Mouse (Mus musculus) heart, embryonic 16.5 days (tissue): ENCODE data around the gene Ppm1j. TPM values are rescaled to one million over a fixed set of nuclear protein-coding genes. Genes with fewer than 3 reads are reported as not detected.
"Not testable (repeated sequence)": the region's sequence is repeated elsewhere in the genome, so short reads cannot be mapped to it uniquely, and the experiment has no call there.

ENCODE experiments used
- ATAC-seq: fragments of 200-750 bp; cut with Nextera tagmentation; replicated peaks from 2 replicates; pipeline ENCODE4 v1.8.0; 2017; ENCODE audit warnings: moderate number of reproducible peaks; ENCODE audit not compliant: insufficient read depth, low FRiP score; ENCODE audit errors: extremely low read depth
- H3K27ac ChIP-seq: fragments of 300-500 bp; sonication (generic); 2 replicates; pipeline ENCODE4 v1.5.1; 2014; ENCODE audit warnings: mild to moderate bottlenecking, low read length, control low read depth, moderate library complexity
- H3K27me3 ChIP-seq: fragments of 300-500 bp; sonication (generic); 2 replicates; pipeline ENCODE4 v1.6.1; 2014; ENCODE audit warnings: low read length, mixed read lengths; ENCODE audit not compliant: control insufficient read depth, insufficient read depth
- H3K36me3 ChIP-seq: fragments of 300-500 bp; sonication (generic); 2 replicates; pipeline ENCODE4 v1.6.1; 2014; ENCODE audit not compliant: control insufficient read depth, insufficient read depth
- H3K4me1 ChIP-seq: fragments of 300-500 bp; sonication (generic); 2 replicates; pipeline ENCODE4 v1.6.1; 2014; ENCODE audit warnings: low read length, mixed read lengths; ENCODE audit not compliant: control insufficient read depth, insufficient read depth
- H3K4me2 ChIP-seq: fragments of 300-500 bp; sonication (generic); 2 replicates; pipeline ENCODE4 v1.6.1; 2014; ENCODE audit warnings: low read depth, mild to moderate bottlenecking, control low read depth, low read length
- H3K4me3 ChIP-seq: fragments of 300-500 bp; sonication (generic); 2 replicates; pipeline ENCODE4 v1.5.1; 2014; ENCODE audit warnings: mild to moderate bottlenecking, control low read depth, low read length
- H3K9ac ChIP-seq: fragments of 300-500 bp; sonication (generic); 2 replicates; pipeline ENCODE4 v1.6.1; 2014; ENCODE audit warnings: low read length, control low read depth
- H3K9me3 ChIP-seq: fragments of 300-500 bp; sonication (generic); replicated peaks from 2 replicates; pipeline ENCODE4 v1.6.1; 2016; ENCODE audit warnings: low read length; ENCODE audit not compliant: control insufficient read depth
- WGBS: fragments of 180-500 bp; shearing (Covaris S2); extraction: QIAGEN DNeasy Blood & Tissue Kit; methylation state at CpG from one replicate; pipeline ENCODE4 v1.1.7; 2014; 5-methylcytosine and 5-hydroxymethylcytosine counted together
- polyA plus RNA-seq: library from polyadenylated mRNA; unstranded; fragments of >200 nt; fragmentation: Nextera tagmentation; extraction: Ambion mirVana; gene quantifications from 2 replicates; pipeline ENCODE4 v1.2.1, GENCODE M21; 2015

The Ppm1j gene
- polyA plus RNA-seq, 1 experiment from 2014 or later, result 36.9 TPM

DNA sequence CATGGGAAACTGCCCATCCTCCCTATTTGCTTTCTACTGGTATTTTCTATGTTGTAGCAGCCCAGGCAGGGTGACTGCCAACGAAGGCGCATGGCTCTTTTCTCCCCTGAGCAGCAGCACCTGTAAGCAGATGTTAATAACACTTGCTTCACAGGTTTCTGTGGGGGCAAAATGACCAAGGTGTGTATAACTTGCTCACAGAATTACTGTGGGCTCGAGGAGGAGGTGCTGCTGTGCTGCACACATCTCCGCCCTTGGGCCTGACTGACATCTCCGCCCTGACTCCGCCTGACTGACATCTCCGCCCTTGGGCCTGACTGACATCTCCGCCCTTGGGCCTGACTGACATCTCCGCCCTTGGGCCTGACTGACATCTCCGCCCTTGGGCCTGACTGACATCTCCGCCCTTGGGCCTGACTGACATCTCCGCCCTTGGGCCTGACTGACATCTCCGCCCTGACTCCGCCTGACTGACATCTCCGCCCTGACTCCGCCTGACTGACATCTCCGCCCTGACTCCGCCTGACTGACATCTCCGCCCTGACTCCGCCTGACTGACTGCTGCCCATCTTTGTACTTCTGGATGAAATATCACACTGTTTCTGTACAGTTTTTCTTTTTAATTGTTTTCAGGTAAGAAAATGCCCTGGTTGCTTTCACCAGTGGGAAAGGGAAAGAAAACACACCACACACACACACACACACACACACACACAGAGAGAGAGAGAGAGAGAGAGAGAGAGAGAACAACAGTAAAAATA is 18.6 kb upstream of the Ppm1j start:
- H3K9ac ChIP-seq, ATAC-seq, H3K27ac ChIP-seq, H3K9me3 ChIP-seq, H3K4me3 ChIP-seq, H3K4me1 ChIP-seq, H3K36me3 ChIP-seq, H3K27me3 ChIP-seq: not testable (repeated sequence)
- peak overlapping the region; percentile 9; the same call in 1 of the 2 replicates for H3K4me2 ChIP-seq
- WGBS, result 30% methylated on average over 19 of the region's 20 CpGs

DNA sequence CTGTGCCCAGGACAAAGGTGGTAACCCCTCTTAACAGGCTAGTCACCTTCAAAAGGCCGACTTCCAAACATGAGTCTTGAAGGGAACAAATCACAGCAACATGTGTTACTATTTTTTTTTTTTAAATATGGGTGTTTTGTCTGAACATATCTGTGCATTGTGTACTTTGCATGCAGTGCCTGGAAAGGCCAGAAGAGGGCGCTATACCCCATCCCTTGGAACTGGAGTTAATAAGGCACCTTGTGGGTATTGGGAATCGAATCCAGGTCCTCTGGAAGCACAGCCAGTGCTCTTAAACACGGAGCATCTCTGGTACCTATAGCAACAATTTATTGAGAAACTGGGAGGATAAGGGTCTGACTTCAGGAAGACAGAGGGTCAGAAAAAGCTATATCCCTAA is 15.8 kb upstream of the Ppm1j start:
- Histone ChIP-seq H3K27me3 (no peaks in the 10 kb centered on the region), H3K4me1 (peaks cover 2% of the 10 kb centered on the region; the same call in 1 of the 2 replicates), H3K36me3 (no peaks in the 10 kb centered on the region), H3K4me2 (no peak overlapping the region), H3K9ac (no peak overlapping the region), H3K9me3 (no peaks in the 10 kb centered on the region), H3K4me3 (no peak overlapping the region), H3K27ac (no peak overlapping the region)
- 21% methylated on average over 4 of the region's 4 CpGs for WGBS
- ATAC-seq, result no peak

DNA sequence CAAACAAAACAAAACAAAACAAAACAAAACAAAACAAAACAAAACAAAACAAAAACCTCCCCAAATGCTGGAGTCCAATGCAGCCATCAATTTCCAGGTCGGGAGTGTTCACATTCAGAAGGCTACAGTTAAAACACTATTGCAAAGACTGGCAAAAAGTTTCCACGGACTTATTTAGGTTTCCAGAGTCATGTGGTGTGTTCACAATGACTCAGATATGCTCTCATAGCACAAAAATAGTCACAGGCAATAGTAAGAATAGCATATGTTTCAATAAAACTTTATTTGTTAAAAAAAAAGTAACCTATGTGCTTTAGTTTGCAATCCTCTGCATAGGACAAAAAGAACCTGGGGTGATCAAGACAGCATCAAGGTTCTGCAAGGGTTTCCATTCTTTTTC is 13.7 kb upstream of the Ppm1j start:
- H3K9me3 ChIP-seq, result no peaks in the 10 kb centered on the region
- WGBS, result 57% methylated on average over 2 of the region's 2 CpGs
- no peaks in the 10 kb centered on the region for H3K27me3 ChIP-seq
- H3K4me2 ChIP-seq, result no peak overlapping the region
- no peak overlapping the region for H3K4me3 ChIP-seq
- H3K4me1 ChIP-seq, result no peaks in the 10 kb centered on the region; the same call in 1 of the 2 replicates
- ATAC-seq, result no peak
- H3K27ac ChIP-seq, result no peak overlapping the region
- no peak overlapping the region for H3K9ac ChIP-seq
- no peaks in the 10 kb centered on the region for H3K36me3 ChIP-seq

DNA sequence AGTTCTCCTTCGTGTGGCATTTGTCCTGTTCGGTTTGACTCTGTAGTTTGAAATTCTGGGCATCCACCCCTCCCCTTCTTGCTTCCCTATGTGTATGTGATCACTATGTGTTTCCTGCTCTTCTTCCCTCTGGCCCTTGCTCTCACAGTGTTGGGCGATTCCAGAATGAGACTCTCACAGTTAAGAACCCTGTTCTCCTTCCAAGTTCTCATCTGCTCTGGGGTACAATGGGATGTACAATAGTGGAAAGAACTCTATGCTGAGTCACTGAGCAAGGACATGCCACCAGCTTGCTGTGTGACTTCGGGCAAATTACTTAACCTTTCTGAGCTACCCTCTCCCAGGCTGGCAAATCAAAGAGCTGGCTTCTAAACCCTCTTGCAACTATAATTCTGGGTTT is 13.1 kb upstream of the Ppm1j start:
- WGBS, result 79% methylated on average over 4 of the region's 4 CpGs
- no peak for ATAC-seq
- Histone ChIP-seq H3K36me3 (no peaks in the 10 kb centered on the region), H3K27me3 (no peaks in the 10 kb centered on the region), H3K9me3 (no peaks in the 10 kb centered on the region), H3K9ac (no peak overlapping the region), H3K4me3 (no peak overlapping the region), H3K27ac (no peak overlapping the region), H3K4me2 (no peak overlapping the region), H3K4me1 (no peaks in the 10 kb centered on the region)

DNA sequence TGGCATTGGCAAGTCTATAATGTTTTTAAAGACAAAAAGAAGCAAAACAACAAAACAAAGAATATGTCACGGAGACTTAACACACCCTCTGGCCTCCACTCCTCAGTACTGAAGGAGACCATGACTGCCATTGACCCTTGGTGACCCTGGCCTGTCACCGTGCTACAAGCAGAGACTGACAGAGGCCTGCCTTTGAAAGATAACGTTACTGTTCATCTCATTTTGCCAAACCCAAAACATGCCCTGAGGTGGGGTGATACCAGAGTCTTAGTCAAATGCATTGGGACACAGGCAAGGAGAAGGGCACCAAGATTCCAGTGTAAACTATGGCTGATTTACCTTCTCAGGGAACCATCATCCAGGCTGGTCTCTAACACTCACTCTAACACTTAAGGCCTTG is 11.7 kb upstream of the Ppm1j start:
- H3K4me1 ChIP-seq, result no peaks in the 10 kb centered on the region
- H3K9ac ChIP-seq, result no peak overlapping the region
- ATAC-seq, result no peak
- no peaks in the 10 kb centered on the region for H3K36me3 ChIP-seq
- 53% methylated on average over 3 of the region's 3 CpGs for WGBS
- no peak overlapping the region for H3K4me2 ChIP-seq
- no peak overlapping the region for H3K4me3 ChIP-seq
- H3K27me3 ChIP-seq, result no peaks in the 10 kb centered on the region
- H3K27ac ChIP-seq, result no peak overlapping the region
- H3K9me3 ChIP-seq, result no peaks in the 10 kb centered on the region

DNA sequence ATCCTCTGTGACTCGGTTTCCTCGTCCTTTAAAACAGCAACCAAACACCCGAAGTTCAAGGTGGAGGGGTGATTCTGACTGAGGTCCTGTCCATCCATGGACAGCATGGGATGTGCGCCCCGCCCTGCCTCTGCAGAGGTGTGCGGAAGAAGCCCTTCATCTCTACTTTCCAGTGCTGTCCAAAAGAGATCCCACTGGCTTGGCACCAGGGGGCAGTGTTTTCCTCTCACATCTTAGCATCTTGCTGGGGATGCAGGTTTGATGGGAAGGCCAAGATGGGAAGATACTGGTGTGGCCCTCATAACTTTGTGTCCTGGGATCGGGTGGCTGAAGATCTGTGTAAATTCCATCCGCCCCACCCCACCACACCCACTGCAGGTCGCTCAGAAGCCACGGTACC is 10.8 kb upstream of the Ppm1j start:
- H3K4me3 ChIP-seq, result no peak overlapping the region
- ATAC-seq, result no peak
- H3K27ac ChIP-seq, result no peak overlapping the region
- H3K9me3 ChIP-seq, result no peaks in the 10 kb centered on the region
- no peaks in the 10 kb centered on the region for H3K4me1 ChIP-seq
- H3K4me2 ChIP-seq, result no peak overlapping the region
- H3K9ac ChIP-seq, result no peak overlapping the region
- H3K27me3 ChIP-seq, result no peaks in the 10 kb centered on the region
- no peaks in the 10 kb centered on the region for H3K36me3 ChIP-seq
- WGBS, result 52% methylated on average over 10 of the region's 10 CpGs

DNA sequence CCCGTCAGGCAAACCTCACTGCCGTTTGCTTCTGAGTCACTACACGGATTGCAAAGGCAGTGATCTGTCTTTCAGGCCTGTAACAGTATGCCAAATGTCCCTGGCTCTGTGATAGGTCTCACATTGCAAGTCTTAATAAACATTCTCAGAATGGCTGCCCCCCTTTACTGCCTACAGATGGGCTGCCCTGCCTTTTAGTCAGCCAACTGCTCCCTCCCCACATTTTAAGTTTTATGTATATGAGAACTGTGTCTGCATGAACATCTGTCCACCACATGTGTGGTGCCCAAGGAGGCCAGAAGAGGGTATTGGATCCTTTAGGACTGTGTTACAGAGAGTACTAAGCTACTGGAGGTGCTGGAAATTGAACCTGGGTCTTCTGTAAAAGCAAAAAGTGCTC is 9.9 kb upstream of the Ppm1j start:
- Histone ChIP-seq H3K4me1 (no peaks in the 10 kb centered on the region), H3K27ac (no peak overlapping the region), H3K4me2 (no peak overlapping the region), H3K27me3 (peaks cover 2% of the 10 kb centered on the region; the same call in 1 of the 2 replicates), H3K9ac (no peak overlapping the region), H3K36me3 (no peaks in the 10 kb centered on the region), H3K4me3 (no peak overlapping the region), H3K9me3 (no peaks in the 10 kb centered on the region)
- 51% methylated on average over 3 of the region's 3 CpGs for WGBS
- ATAC-seq, result no peak

DNA sequence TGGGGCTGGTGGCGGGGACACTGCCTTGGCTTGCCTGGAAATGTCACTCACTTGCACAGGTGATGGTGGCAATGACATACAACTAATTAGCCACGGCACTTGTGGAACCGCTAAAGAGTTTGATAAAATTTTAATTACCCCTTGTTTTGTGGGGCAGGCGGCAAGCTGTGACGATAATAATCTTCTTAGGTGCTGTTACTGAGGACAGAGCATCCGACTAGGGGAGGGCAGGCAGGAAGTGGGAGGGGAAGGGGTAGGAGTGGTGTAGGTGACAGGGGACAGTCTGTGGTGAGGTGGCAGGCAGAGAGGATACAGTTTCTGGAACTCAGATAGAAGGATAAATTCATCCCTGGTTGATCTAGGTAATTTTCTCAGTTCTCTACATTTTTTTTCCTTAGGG is 9.4 kb upstream of the Ppm1j start:
- no peak overlapping the region for H3K4me3 ChIP-seq
- no peak overlapping the region for H3K4me2 ChIP-seq
- no peak for ATAC-seq
- no peak overlapping the region for H3K9ac ChIP-seq
- H3K27ac ChIP-seq, result no peak overlapping the region
- no peaks in the 10 kb centered on the region for H3K4me1 ChIP-seq
- H3K9me3 ChIP-seq, result no peaks in the 10 kb centered on the region
- H3K36me3 ChIP-seq, result no peaks in the 10 kb centered on the region
- H3K27me3 ChIP-seq, result peaks cover 7% of the 10 kb centered on the region
- 53% methylated on average over 6 of the region's 6 CpGs for WGBS

DNA sequence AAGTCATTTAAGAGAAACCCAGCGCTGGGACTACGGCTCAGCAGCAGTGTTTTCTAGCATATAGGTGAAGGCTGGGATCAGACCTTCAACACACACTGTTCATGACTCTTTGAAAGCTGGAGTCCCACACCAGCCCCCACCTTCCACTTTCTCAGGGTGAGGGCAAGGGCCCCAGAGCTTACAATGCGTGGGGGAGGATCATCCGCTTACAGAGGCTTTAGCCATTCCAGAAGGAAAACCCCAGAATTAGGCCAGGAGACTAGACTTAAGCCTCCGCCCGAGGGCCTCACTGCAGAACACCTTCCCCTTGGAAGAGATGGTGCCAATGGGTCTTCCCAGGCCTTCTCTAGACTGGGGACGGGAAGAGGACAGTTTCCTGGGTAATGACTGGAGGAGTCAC is 7.6 kb upstream of the Ppm1j start:
- no peak overlapping the region for H3K9ac ChIP-seq
- peaks cover 5% of the 10 kb centered on the region; the same call in 1 of the 2 replicates for H3K4me1 ChIP-seq
- no peak overlapping the region for H3K27ac ChIP-seq
- H3K27me3 ChIP-seq, result peaks cover 19% of the 10 kb centered on the region
- no peaks in the 10 kb centered on the region for H3K9me3 ChIP-seq
- H3K36me3 ChIP-seq, result no peaks in the 10 kb centered on the region
- 80% methylated on average over 7 of the region's 7 CpGs for WGBS
- no peak overlapping the region for H3K4me2 ChIP-seq
- H3K4me3 ChIP-seq, result no peak overlapping the region
- no peak for ATAC-seq
